Mouse (Mus musculus) midbrain, postnatal 0 days (tissue): ENCODE results near the gene Olfr1450. TPM values are rescaled to one million over a fixed set of nuclear protein-coding genes. Genes with fewer than 3 reads are reported as not detected.

Experiments
- ATAC-seq: fragments of 200-750 bp; cut with Nextera tagmentation; 2 replicates; pipeline ENCODE4 v1.8.0; 2017; ENCODE audit warnings: moderate number of reproducible peaks, mild to moderate bottlenecking, moderate TSS enrichment, moderate library complexity; ENCODE audit not compliant: low FRiP score
- DNase-seq: peaks from one replicate; pipeline ENCODE4 v3.0.0-alpha.2; 2015; ENCODE audit warnings: low spot score
- H3K27ac ChIP-seq: fragments of 300-500 bp; sonication (generic); 2 replicates; pipeline ENCODE4 v1.5.1; 2014; ENCODE audit warnings: low read depth, mild to moderate bottlenecking, low read length, mixed read lengths
- H3K27me3 ChIP-seq: fragments of 300-500 bp; sonication (generic); 2 replicates; pipeline ENCODE4 v1.6.1; 2014; ENCODE audit warnings: low read length, control low read depth, mixed read lengths; ENCODE audit not compliant: insufficient read depth
- H3K36me3 ChIP-seq: fragments of 300-500 bp; sonication (generic); 2 replicates; pipeline ENCODE4 v1.6.1; 2014; ENCODE audit warnings: low read length, control low read depth, mixed read lengths; ENCODE audit not compliant: insufficient read depth
- H3K4me1 ChIP-seq: fragments of 300-500 bp; sonication (generic); 2 replicates; pipeline ENCODE4 v1.6.1; 2014; ENCODE audit warnings: mild to moderate bottlenecking, control low read depth, antibody characterized with exemption, low read length, mixed read lengths; ENCODE audit not compliant: insufficient read depth
- H3K4me2 ChIP-seq: fragments of 300-500 bp; sonication (generic); 2 replicates; pipeline ENCODE4 v1.6.1; 2014; ENCODE audit warnings: low read depth, mild to moderate bottlenecking, low read length, mixed read lengths; ENCODE audit not compliant: poor library complexity, severe bottlenecking
- H3K4me3 ChIP-seq: fragments of 300-500 bp; sonication (generic); 2 replicates; pipeline ENCODE4 v1.5.1; 2014; ENCODE audit warnings: low read depth, mild to moderate bottlenecking, low read length, moderate library complexity
- H3K9ac ChIP-seq: fragments of 300-500 bp; sonication (generic); replicated peaks from 2 replicates; pipeline ENCODE4 v1.6.1; 2014; ENCODE audit warnings: mild to moderate bottlenecking, low read length, moderate library complexity, mixed read lengths; ENCODE audit not compliant: poor library complexity, severe bottlenecking
- H3K9me3 ChIP-seq: fragments of 300-500 bp; sonication (generic); 2 replicates; pipeline ENCODE4 v1.6.1; 2016; ENCODE audit warnings: low read length, control low read depth
- CTCF ChIP-seq: IDR thresholded peaks from 2 replicates; pipeline ENCODE4 v1.5.1; 2016; ENCODE audit warnings: antibody characterized with exemption, mild to moderate bottlenecking
- WGBS: fragments of 180-500 bp; shearing (Covaris S2); extraction: QIAGEN DNeasy Blood & Tissue Kit; methylation state at CpG from one replicate; pipeline ENCODE4 v1.1.7; 2014; 5-methylcytosine and 5-hydroxymethylcytosine counted together
- polyA plus RNA-seq: library from polyadenylated mRNA; unstranded; fragments of >200 nt; fragmentation: Nextera tagmentation; extraction: Ambion mirVana; gene quantifications from 2 replicates; pipeline ENCODE4 v1.2.1, GENCODE M21; 2015
- total RNA-seq: library from RNA; depleted of rRNA; stranded (reverse); fragments of >200 nt; gene quantifications from 2 replicates; pipeline ENCODE4 v1.2.3, GENCODE M21; 2014; rRNA removed

Olfr1450 gene
- total and polyA plus RNA-seq, 2 experiments from 2014 or later = not detected

- no peak within 1 kb of the TSS for H3K4me2 ChIP-seq
- H3K4me1 ChIP-seq = no peaks in the 10 kb centered on the region
- H3K36me3 ChIP-seq = no peaks in the 10 kb centered on the region
- H3K27me3 ChIP-seq = no peaks in the 10 kb centered on the region
- H3K9ac ChIP-seq = no peak within 1 kb of the TSS
- no peak for TF ChIP-seq CTCF
- ATAC-seq (no peak), DNase-seq (no peak)
- H3K9me3 ChIP-seq = no peaks in the 10 kb centered on the region
- no peak within 1 kb of the TSS for H3K4me3 ChIP-seq
- WGBS = 67% methylated on average over 2 of the region's 2 CpGs
- H3K27ac ChIP-seq = no peak within 1 kb of the TSS
These were observed 44.7 kb downstream of the Olfr1450 start, which contains the start of gene Olfr1451 for GRCm38 (mm10) chr19:12994714-12995113. Gene Olfr1451, plus strand, starts transcription at chr19:12995014.

Other genes with a start within 250 kb of the Olfr1450 start
- gene Cntf, start 184.6 kb upstream of the Olfr1450 start, total RNA-seq = 1.2 and 1.5 TPM in 2 replicates
- 0.72 and 1.0 TPM in 2 replicates for gene Cntf, start 184.6 kb upstream of the Olfr1450 start, polyA plus RNA-seq
- gene Zfp91, start 154.1 kb upstream of the Olfr1450 start, total RNA-seq = 52.5 and 56.5 TPM in 2 replicates
- 10.4 and 12.8 TPM in 2 replicates for gene Zfp91, start 154.1 kb upstream of the Olfr1450 start, polyA plus RNA-seq
- gene Lpxn, start 154.1 kb upstream of the Olfr1450 start, total RNA-seq = 1.0 and 1.9 TPM in 2 replicates
- gene Lpxn, start 154.1 kb upstream of the Olfr1450 start, polyA plus RNA-seq = 0.77 and 0.96 TPM in 2 replicates
- not detected in 2 replicates for gene Gm5244, start 103.6 kb upstream of the Olfr1450 start, total RNA-seq
- not detected in 2 replicates for gene Gm5244, start 103.6 kb upstream of the Olfr1450 start, polyA plus RNA-seq
- gene Olfr1444, start 93.0 kb upstream of the Olfr1450 start, total RNA-seq = not detected in 2 replicates
- gene Olfr1444, start 93.0 kb upstream of the Olfr1450 start, polyA plus RNA-seq = not detected in 2 replicates
- gene Olfr1445, start 66.4 kb upstream of the Olfr1450 start, total RNA-seq = not detected in 2 replicates
- gene Olfr1445, start 66.4 kb upstream of the Olfr1450 start, polyA plus RNA-seq = not detected in 2 replicates
- not detected in 2 replicates for gene Olfr1446, start 56.7 kb upstream of the Olfr1450 start, total RNA-seq
- gene Olfr1446, start 56.7 kb upstream of the Olfr1450 start, polyA plus RNA-seq = not detected in 2 replicates
- not detected in 2 replicates for gene Olfr1447, start 46.5 kb upstream of the Olfr1450 start, total RNA-seq
- not detected in 2 replicates for gene Olfr1447, start 46.5 kb upstream of the Olfr1450 start, polyA plus RNA-seq
- gene Olfr1448, start 25.8 kb upstream of the Olfr1450 start, total RNA-seq = not detected in 2 replicates
- gene Olfr1448, start 25.8 kb upstream of the Olfr1450 start, polyA plus RNA-seq = not detected in 2 replicates
- gene Olfr1449, start 19.4 kb upstream of the Olfr1450 start, total RNA-seq = not detected in 2 replicates
- not detected in 2 replicates for gene Olfr1449, start 19.4 kb upstream of the Olfr1450 start, polyA plus RNA-seq
- gene Olfr1451, start 44.8 kb downstream of the Olfr1450 start, total RNA-seq = not detected in 2 replicates
- gene Olfr1451, start 44.8 kb downstream of the Olfr1450 start, polyA plus RNA-seq = not detected in 2 replicates
- not detected in 2 replicates for gene Olfr1453, start 78.1 kb downstream of the Olfr1450 start, total RNA-seq
- gene Olfr1453, start 78.1 kb downstream of the Olfr1450 start, polyA plus RNA-seq = not detected in 2 replicates
- not detected in 2 replicates for gene Olfr1454, start 110.4 kb downstream of the Olfr1450 start, total RNA-seq
- gene Olfr1454, start 110.4 kb downstream of the Olfr1450 start, polyA plus RNA-seq = not detected in 2 replicates
- not detected in 2 replicates for gene Olfr1457, start 147.6 kb downstream of the Olfr1450 start, total RNA-seq
- not detected in 2 replicates for gene Olfr1457, start 147.6 kb downstream of the Olfr1450 start, polyA plus RNA-seq
- not detected in 2 replicates for gene Olfr1458, start 156.5 kb downstream of the Olfr1450 start, total RNA-seq
- not detected in 2 replicates for gene Olfr1458, start 156.5 kb downstream of the Olfr1450 start, polyA plus RNA-seq
- gene Olfr1459, start 199.3 kb downstream of the Olfr1450 start, total RNA-seq = under 0.01 TPM in 1 of 2 replicates, not detected in the other
- gene Olfr1459, start 199.3 kb downstream of the Olfr1450 start, polyA plus RNA-seq = not detected in 2 replicates
- gene Olfr1461, start 212.7 kb downstream of the Olfr1450 start, total RNA-seq = not detected in 2 replicates
- gene Olfr1461, start 212.7 kb downstream of the Olfr1450 start, polyA plus RNA-seq = not detected in 2 replicates
- not detected in 2 replicates for gene Olfr1462, start 235.5 kb downstream of the Olfr1450 start, total RNA-seq
- gene Olfr1462, start 235.5 kb downstream of the Olfr1450 start, polyA plus RNA-seq = not detected in 2 replicates